Mouse (Mus musculus) thymus, postnatal 0 days (tissue): ENCODE results near the gene Wdr64. TPM values are rescaled to one million over a fixed set of nuclear protein-coding genes. Genes with fewer than 3 reads are reported as not detected.
A peak's percentile ranks its signal among the peaks of the same experiment; 100 is the strongest.

Source experiments
- DNase-seq: peaks from one replicate; pipeline ENCODE4 v3.0.0-alpha.2; 2015; ENCODE audit warnings: low spot score
- polyA plus RNA-seq: library from polyadenylated mRNA; unstranded; fragments of >200 nt; fragmentation: Nextera tagmentation; extraction: Ambion mirVana; gene quantifications from 2 replicates; pipeline ENCODE4 v1.2.1, GENCODE M21; 2015

The Wdr64 gene
- not detected in 2 replicates for polyA plus RNA-seq

- DNase-seq, result no peak
These were observed at the start of gene Wdr64 for GRCm38 (mm10) chr1:175698293-175698692. Gene Wdr64 (plus strand): TSS chr1:175698593.

- DNase-seq, result no peak
These were observed 49.8 kb upstream of the Wdr64 start for GRCm38 (mm10) chr1:175648615-175649014.

GRCm38 (mm10) chr1:175659900-175660299 is 38.5 kb upstream of the Wdr64 start:
- DNase-seq, result no peak

GRCm38 (mm10) chr1:175668666-175669405 is 29.6 kb upstream of the Wdr64 start:
- DNase-seq, result peak; percentile 73

GRCm38 (mm10) chr1:175669456-175669855 is 28.9 kb upstream of the Wdr64 start:
- DNase-seq, result no peak

- no peak for DNase-seq
These were observed 28.4 kb upstream of the Wdr64 start for GRCm38 (mm10) chr1:175670042-175670441.

- DNase-seq, result no peak
These were observed 26.8 kb upstream of the Wdr64 start for GRCm38 (mm10) chr1:175671626-175672025.

- no peak for DNase-seq
These were observed 24.6 kb upstream of the Wdr64 start for GRCm38 (mm10) chr1:175673563-175674325.

- DNase-seq, result no peak
These were observed 23.3 kb upstream of the Wdr64 start for GRCm38 (mm10) chr1:175675116-175675515.

- DNase-seq, result no peak
These were observed 20.9 kb upstream of the Wdr64 start for GRCm38 (mm10) chr1:175677459-175677858.

- no peak for DNase-seq
These were observed 17.4 kb upstream of the Wdr64 start for GRCm38 (mm10) chr1:175680995-175681394.

GRCm38 (mm10) chr1:175691686-175692245 is 6.6 kb upstream of the Wdr64 start:
- DNase-seq, result peak; percentile 7

GRCm38 (mm10) chr1:175692246-175692996 is 6.0 kb upstream of the Wdr64 start, which contains the start of the genes Opn3 and Chml:
Gene Opn3 (minus strand): TSS chr1:175692776.
Gene Chml (minus strand): TSS chr1:175692901.
- DNase-seq, result peak; percentile 100

GRCm38 (mm10) chr1:175692997-175693361 is 5.4 kb upstream of the Wdr64 start:
- no peak for DNase-seq

- DNase-seq, result peak; percentile 37
These were observed 4.9 kb upstream of the Wdr64 start for GRCm38 (mm10) chr1:175693429-175693960.

GRCm38 (mm10) chr1:175699375-175699774 is 982 bp downstream of the Wdr64 start:
- DNase-seq, result no peak

- no peak for DNase-seq
These were observed 1.4 kb downstream of the Wdr64 start for GRCm38 (mm10) chr1:175699796-175700195.

GRCm38 (mm10) chr1:175701145-175701544 is 2.8 kb downstream of the Wdr64 start:
- DNase-seq, result no peak

GRCm38 (mm10) chr1:175707599-175707998 is 9.2 kb downstream of the Wdr64 start:
- DNase-seq, result no peak

GRCm38 (mm10) chr1:175708013-175708412 is 9.6 kb downstream of the Wdr64 start:
- no peak for DNase-seq

GRCm38 (mm10) chr1:175712338-175712909 is 14.0 kb downstream of the Wdr64 start:
- DNase-seq, result no peak
